Mouse (Mus musculus) midbrain, postnatal 0 days (tissue): ENCODE measurements at regions not wholly inside any gene's neighbourhood (a gene's known extent, or its start where the extent isn't known, plus 50 kb on each side); places are given as distances from the start of the nearest gene placed in this dataset.

Experiments used
- ATAC-seq: fragments of 200-750 bp; cut with Nextera tagmentation; 2 replicates; pipeline ENCODE4 v1.8.0; 2017; ENCODE audit warnings: moderate number of reproducible peaks, mild to moderate bottlenecking, moderate TSS enrichment, moderate library complexity; ENCODE audit not compliant: low FRiP score
- DNase-seq: peaks from one replicate; pipeline ENCODE4 v3.0.0-alpha.2; 2015; ENCODE audit warnings: low spot score
- H3K27ac ChIP-seq: fragments of 300-500 bp; sonication (generic); 2 replicates; pipeline ENCODE4 v1.5.1; 2014; ENCODE audit warnings: low read depth, mild to moderate bottlenecking, low read length, mixed read lengths
- H3K27me3 ChIP-seq: fragments of 300-500 bp; sonication (generic); 2 replicates; pipeline ENCODE4 v1.6.1; 2014; ENCODE audit warnings: low read length, control low read depth, mixed read lengths; ENCODE audit not compliant: insufficient read depth
- H3K36me3 ChIP-seq: fragments of 300-500 bp; sonication (generic); 2 replicates; pipeline ENCODE4 v1.6.1; 2014; ENCODE audit warnings: low read length, control low read depth, mixed read lengths; ENCODE audit not compliant: insufficient read depth
- H3K4me1 ChIP-seq: fragments of 300-500 bp; sonication (generic); 2 replicates; pipeline ENCODE4 v1.6.1; 2014; ENCODE audit warnings: mild to moderate bottlenecking, control low read depth, antibody characterized with exemption, low read length, mixed read lengths; ENCODE audit not compliant: insufficient read depth
- H3K4me2 ChIP-seq: fragments of 300-500 bp; sonication (generic); 2 replicates; pipeline ENCODE4 v1.6.1; 2014; ENCODE audit warnings: low read depth, mild to moderate bottlenecking, low read length, mixed read lengths; ENCODE audit not compliant: poor library complexity, severe bottlenecking
- H3K4me3 ChIP-seq: fragments of 300-500 bp; sonication (generic); 2 replicates; pipeline ENCODE4 v1.5.1; 2014; ENCODE audit warnings: low read depth, mild to moderate bottlenecking, low read length, moderate library complexity
- H3K9ac ChIP-seq: fragments of 300-500 bp; sonication (generic); replicated peaks from 2 replicates; pipeline ENCODE4 v1.6.1; 2014; ENCODE audit warnings: mild to moderate bottlenecking, low read length, moderate library complexity, mixed read lengths; ENCODE audit not compliant: poor library complexity, severe bottlenecking
- H3K9me3 ChIP-seq: fragments of 300-500 bp; sonication (generic); 2 replicates; pipeline ENCODE4 v1.6.1; 2016; ENCODE audit warnings: low read length, control low read depth
- CTCF ChIP-seq: IDR thresholded peaks from 2 replicates; pipeline ENCODE4 v1.5.1; 2016; ENCODE audit warnings: antibody characterized with exemption, mild to moderate bottlenecking
- WGBS: fragments of 180-500 bp; shearing (Covaris S2); extraction: QIAGEN DNeasy Blood & Tissue Kit; methylation state at CpG from one replicate; pipeline ENCODE4 v1.1.7; 2014; 5-methylcytosine and 5-hydroxymethylcytosine counted together

DNA sequence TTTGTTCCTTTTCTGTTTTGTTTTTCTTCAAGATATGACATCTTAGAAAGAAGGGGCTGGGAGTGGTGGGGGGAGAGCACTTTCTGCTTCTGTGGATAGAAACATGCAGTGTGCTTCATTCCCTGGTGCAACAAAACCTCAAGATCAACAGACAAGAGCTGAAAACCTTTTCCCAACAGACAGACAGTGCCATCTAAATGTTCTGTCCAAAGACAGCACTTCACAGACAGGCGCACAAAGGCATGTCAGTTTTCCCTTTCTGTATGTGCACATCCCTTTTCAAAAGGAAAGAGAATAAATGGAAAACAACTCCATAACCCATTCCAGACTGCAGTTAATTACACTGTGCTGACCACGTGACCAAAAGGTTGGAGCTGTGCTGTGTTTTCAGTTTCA is 383.0 kb upstream of the Slc7a11 start:
- no peaks in the 10 kb centered on the region for H3K9me3 ChIP-seq
- H3K27me3 ChIP-seq = no peaks in the 10 kb centered on the region
- DNase-seq (peak; percentile 7), ATAC-seq (peak; percentile 31; the same call in 1 of the 2 replicates)
- H3K4me2 ChIP-seq = no peak overlapping the region
- WGBS = 39% methylated on average over 2 of the region's 2 CpGs
- no peak overlapping the region for H3K9ac ChIP-seq
- no peak; the same call in 1 of the 2 replicates for TF ChIP-seq CTCF
- H3K4me1 ChIP-seq = no peaks in the 10 kb centered on the region; the same call in 1 of the 2 replicates
- H3K36me3 ChIP-seq = no peaks in the 10 kb centered on the region
- no peak overlapping the region for H3K27ac ChIP-seq
- H3K4me3 ChIP-seq = no peak overlapping the region

DNA sequence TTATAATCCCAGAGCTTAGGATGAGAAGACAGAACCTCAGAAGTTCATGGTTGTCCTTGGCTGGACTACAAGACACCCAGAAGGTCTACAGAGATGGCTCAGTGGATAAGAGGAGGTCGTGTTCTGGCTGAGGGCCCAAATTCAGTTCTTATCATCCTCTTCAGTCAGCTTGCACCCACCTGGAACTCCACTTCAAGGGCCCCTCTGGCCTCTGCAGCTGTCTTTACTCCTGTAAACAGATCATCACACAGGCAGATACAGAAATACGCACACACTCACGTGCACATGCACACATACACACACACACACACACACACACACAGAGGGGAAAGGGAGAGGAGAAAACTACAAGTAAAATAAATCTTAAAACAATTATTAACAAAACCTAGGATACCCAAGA is 385.8 kb upstream of the Slc7a11 start:
- Histone ChIP-seq H3K4me2 (no peak overlapping the region), H3K9me3 (no peaks in the 10 kb centered on the region)
- 90% methylated on average over 3 of the region's 3 CpGs for WGBS

DNA sequence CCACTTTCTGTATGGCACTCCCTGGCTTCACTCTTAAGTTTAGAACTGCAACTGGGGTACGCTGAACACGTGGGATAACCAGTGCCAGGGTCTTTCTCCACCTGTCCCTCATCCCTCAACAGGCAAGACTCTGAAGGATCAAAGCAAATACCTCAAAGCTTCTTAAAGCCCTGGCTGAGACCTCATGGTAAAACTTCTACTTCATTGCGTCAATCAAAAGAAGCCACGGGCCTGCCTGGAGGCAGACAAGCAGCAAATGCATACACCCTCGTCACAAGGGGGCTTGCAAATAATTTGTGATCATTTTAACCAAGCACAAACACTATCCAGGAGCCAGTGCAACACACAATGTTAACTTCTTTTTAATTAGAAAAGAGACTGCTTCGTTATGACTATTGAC is 387.0 kb upstream of the Slc7a11 start:
- no peak overlapping the region for H3K4me3 ChIP-seq
- H3K9ac ChIP-seq = no peak overlapping the region
- DNase-seq = no peak
- no peak overlapping the region for H3K27ac ChIP-seq
- no peaks in the 10 kb centered on the region for H3K36me3 ChIP-seq
- WGBS = 67% methylated on average over 6 of the region's 6 CpGs
- no peaks in the 10 kb centered on the region for H3K27me3 ChIP-seq
- H3K9me3 ChIP-seq = no peaks in the 10 kb centered on the region
- H3K4me2 ChIP-seq = no peak overlapping the region
- H3K4me1 ChIP-seq = no peaks in the 10 kb centered on the region; the same call in 1 of the 2 replicates
- no peak for ATAC-seq
- TF ChIP-seq CTCF = no peak

More for the DNA sequence above, 385.8 kb upstream of the Slc7a11 start:
- no peak overlapping the region for H3K9ac ChIP-seq
- H3K27me3 ChIP-seq = no peaks in the 10 kb centered on the region
- H3K27ac ChIP-seq = no peak overlapping the region
- ATAC-seq (no peak), DNase-seq (no peak)
- H3K4me3 ChIP-seq = no peak overlapping the region
- no peak for TF ChIP-seq CTCF
- H3K4me1 ChIP-seq = no peaks in the 10 kb centered on the region; the same call in 1 of the 2 replicates
- no peaks in the 10 kb centered on the region for H3K36me3 ChIP-seq

DNA sequence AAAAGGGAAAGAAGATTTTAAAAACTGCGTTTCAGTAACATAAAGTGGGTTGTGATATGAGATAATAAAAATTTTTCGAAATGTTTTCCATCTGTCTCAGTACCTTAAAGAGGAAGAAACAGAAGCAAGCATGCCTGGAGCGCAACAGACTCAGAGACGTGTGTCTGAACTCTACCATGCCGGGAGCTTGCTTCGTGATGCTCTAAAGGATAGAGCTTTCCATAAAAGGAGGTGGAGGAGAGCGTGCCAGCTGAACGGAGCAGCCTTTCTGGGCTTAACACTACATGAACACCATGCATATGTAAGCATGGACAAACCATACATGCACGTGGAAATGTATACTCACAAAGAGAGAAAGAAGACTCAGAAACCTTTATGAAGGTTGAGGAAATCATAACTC is 387.5 kb upstream of the Slc7a11 start:
- Histone ChIP-seq H3K4me1 (no peaks in the 10 kb centered on the region), H3K9ac (no peak overlapping the region), H3K9me3 (no peaks in the 10 kb centered on the region), H3K4me3 (no peak overlapping the region), H3K27me3 (no peaks in the 10 kb centered on the region), H3K36me3 (no peaks in the 10 kb centered on the region), H3K4me2 (no peak overlapping the region), H3K27ac (no peak overlapping the region)
- ATAC-seq = no peak
- WGBS = 62% methylated on average over 9 of the region's 9 CpGs
- DNase-seq = no peak
- no peak for TF ChIP-seq CTCF

DNA sequence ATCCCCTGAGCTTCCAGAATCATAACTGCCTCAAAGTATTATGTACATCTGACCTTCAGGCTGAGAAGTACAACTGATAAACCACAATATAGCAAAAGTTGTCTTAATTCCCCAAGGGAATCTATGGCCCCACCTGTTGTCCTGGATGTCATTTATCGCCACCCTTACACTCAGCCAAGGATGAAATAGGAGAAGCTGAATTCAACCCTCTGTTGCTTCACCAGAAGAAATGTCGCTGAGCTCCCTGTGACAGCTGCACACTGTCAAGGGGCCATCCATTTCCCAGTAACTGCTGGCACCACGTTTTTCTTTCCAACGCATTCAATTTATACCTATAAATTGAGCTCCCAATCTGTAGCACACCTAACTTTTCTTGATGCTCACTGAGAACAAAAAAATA is 382.0 kb upstream of the Noct start:
- peaks cover 5% of the 10 kb centered on the region; the same call in 1 of the 2 replicates for H3K4me1 ChIP-seq
- no peaks in the 10 kb centered on the region for H3K36me3 ChIP-seq
- H3K4me2 ChIP-seq = no peak overlapping the region
- DNase-seq = no peak
- no peak for ATAC-seq
- TF ChIP-seq CTCF = no peak
- no peaks in the 10 kb centered on the region for H3K27me3 ChIP-seq
- no peak overlapping the region for H3K27ac ChIP-seq
- H3K9ac ChIP-seq = no peak overlapping the region
- H3K4me3 ChIP-seq = no peak overlapping the region
- WGBS = 80% methylated on average over 4 of the region's 4 CpGs
- H3K9me3 ChIP-seq = no peaks in the 10 kb centered on the region

DNA sequence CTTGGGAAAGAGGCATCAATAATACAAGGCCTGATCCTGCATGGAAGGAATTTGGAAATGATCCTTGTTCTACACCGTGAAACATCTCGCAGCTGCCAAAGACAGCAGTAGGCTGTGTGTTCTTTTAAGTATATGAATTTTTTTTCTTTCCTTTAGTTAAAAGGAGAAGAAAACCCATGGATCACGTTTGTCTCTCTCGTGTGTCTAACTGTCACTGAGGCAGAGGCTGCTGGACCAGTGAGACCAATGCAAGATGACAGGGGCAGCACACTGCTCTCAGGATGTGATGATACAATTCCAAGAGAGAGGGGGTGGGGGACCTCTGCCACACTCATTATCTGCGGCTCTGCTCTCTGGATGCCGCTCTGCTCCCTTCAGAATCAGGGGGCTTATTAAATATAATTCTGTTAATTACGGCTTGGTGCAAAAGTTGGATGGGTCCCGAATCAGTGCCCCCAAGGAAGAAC is 379.4 kb upstream of the Noct start:
- no peaks in the 10 kb centered on the region for H3K9me3 ChIP-seq
- H3K4me1 ChIP-seq = peaks cover 5% of the 10 kb centered on the region; the same call in 1 of the 2 replicates
- H3K9ac ChIP-seq = no peak overlapping the region
- peak; percentile 44; the same call in 1 of the 2 replicates for ATAC-seq
- 26% methylated on average over 8 of the region's 8 CpGs for WGBS
- H3K4me3 ChIP-seq = no peak overlapping the region
- no peaks in the 10 kb centered on the region for H3K36me3 ChIP-seq
- peak; percentile 15 for DNase-seq
- H3K4me2 ChIP-seq = no peak overlapping the region
- TF ChIP-seq CTCF = no peak
- H3K27me3 ChIP-seq = no peaks in the 10 kb centered on the region
- no peak overlapping the region for H3K27ac ChIP-seq
